Mouse (Mus musculus) spleen, adult 2 months (tissue): ENCODE results near the gene Spns1.

Source experiments
- CTCF ChIP-seq: fragments of 200-500 bp; IDR thresholded peaks from 2 replicates; pipeline ENCODE4 v1.5.1; 2011; ENCODE audit warnings: mild to moderate bottlenecking, inconsistent platforms; ENCODE audit not compliant: insufficient read depth, insufficient read length, insufficient replicate concordance; ENCODE audit errors: extremely low read depth
- POLR2A ChIP-seq: fragments of 200-500 bp; IDR thresholded peaks from 2 replicates; pipeline ENCODE4 v1.6.1; 2011; ENCODE audit warnings: low read depth, low read length, inconsistent platforms

GRCm38 (mm10) chr7:126348293-126348692, 29.0 kb downstream of the Spns1 start:
- TF ChIP-seq CTCF (no peak), POLR2A (no peak)
